Mouse (Mus musculus) adrenal gland, postnatal 14 days (tissue): ENCODE results near the gene Shisa5. TPM values are rescaled to one million over a fixed set of nuclear protein-coding genes. Genes with fewer than 3 reads are reported as not detected.
A peak's percentile ranks its signal among the peaks of the same experiment; 100 is the strongest.

Experiments used
- DNase-seq: peaks from one replicate; pipeline ENCODE4 v3.0.0; 2021; ENCODE audit warnings: mixed read lengths
- total RNA-seq: library from RNA; stranded (reverse); gene quantifications from 2 replicates; pipeline ENCODE4 v1.2.3, GENCODE M21; 2021

Shisa5 gene
- total RNA-seq, 1 experiment from 2014 or later: 95.6 TPM

DNA sequence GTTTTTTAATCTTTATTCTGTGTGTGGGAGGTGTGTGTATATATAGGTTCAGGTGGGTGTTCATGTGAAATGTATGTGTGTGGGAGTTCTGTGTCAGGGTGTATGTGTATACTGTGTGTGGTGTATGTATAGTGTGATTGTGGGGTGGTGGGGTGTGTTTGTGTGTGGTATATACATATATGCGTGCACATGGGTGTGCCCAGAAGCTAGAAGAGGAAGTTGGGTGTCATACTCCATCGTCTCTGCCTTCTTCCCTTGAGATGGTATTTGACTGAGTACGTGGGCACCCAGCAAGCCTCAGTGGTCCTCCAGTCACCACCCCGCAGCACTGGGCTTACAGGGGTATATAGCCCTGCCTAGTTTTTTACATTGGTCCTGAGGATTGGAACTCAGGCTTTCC is 16.9 kb upstream of the Shisa5 start:
- no peak for DNase-seq

DNA sequence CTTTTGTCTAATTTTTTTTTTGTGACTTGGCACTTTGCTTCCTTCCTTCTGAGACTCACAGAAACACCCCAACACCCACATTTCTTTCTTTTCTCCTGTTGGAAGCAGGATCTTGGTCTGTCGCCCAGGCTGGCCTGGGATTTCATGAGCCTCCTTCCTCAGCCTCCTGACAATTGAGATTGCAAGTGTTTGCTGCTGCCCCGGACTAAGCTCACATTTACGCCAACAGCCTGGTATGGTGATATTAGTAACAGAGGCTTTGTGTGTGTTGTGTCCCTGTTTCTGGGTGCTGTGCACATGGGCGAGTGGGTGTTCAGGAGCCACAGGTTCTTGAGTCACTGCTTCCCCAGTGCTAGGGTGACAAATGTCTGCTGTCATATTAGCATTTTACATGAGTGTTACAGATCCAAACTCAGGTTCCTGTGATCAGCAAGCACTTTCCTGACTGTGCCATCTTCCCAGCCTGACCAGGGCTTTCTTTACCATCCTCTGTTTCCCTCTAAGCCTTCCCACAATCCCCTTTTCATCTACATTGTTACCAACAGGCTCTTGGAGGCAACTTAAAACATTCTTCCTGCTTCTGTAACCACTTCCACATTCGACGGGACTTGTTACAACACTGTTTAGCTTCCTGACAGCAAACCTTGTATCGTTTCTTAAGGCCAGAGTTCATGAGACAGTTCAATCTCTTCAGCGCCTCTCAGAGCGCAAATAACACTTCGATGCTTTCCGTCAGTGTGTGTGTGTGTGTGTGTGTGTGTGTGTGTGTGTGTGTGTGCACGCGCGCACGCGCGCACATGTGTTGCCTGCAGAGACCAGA is 15.3 kb upstream of the Shisa5 start:
- DNase-seq: peak; percentile 61

DNA sequence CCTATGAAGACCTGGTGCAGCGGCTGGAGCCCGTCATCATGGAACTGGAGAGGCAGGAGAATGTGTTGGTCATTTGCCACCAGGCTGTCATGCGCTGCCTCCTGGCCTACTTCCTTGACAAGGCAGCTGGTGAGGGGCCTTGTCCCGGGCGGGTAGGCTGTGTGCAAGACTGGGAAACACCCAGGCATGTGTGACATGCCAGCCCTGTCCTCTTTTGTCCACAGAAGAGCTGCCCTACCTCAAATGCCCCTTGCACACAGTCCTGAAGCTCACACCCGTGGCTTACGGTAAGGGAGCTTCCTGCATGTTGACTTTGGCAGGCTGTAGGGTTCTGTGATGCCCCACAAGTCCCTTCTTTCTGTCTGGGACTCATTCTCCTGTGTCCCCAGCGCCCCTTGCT is 10.8 kb upstream of the Shisa5 start:
- DNase-seq: peak; percentile 44

DNA sequence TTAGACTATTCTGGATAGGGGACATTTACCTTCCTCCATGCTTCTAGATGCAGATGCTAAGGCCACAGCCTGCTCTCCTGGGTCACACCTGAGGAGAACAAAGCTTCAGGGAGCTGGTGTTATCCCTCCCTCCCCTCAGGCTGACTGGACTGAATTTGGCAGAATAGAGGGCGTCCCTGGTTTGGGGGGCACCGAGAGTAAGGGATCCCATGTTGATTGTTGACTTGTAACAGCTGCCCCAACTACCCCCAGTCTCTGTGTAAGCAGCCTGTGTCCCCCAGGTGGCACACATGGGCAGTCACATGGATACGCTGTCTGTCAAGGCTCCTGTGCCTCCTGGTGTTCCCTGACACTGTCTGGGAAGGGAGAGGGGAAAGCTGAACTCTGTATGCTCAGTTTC is 9.9 kb upstream of the Shisa5 start:
- DNase-seq: no peak

DNA sequence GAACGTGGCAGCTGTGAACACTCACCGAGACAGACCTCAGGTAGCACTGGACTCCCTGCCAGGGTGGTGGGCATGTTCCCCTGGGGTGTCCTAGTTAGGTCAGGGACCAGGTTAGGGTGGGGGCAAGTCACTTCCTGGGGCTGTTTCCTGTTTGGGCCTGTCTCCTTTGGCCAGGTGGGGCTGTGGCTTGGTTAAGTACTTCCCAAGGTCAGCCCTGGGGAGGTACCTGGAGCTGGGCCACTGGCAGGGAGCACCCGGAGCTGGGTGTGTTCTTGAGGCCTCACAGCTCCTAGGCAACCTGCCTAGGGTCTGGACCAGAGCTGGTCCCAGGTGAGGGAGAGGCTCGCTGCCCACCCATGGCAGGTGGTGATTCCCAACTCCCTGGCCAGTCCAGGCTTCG is 9.4 kb upstream of the Shisa5 start:
- no peak for DNase-seq

DNA sequence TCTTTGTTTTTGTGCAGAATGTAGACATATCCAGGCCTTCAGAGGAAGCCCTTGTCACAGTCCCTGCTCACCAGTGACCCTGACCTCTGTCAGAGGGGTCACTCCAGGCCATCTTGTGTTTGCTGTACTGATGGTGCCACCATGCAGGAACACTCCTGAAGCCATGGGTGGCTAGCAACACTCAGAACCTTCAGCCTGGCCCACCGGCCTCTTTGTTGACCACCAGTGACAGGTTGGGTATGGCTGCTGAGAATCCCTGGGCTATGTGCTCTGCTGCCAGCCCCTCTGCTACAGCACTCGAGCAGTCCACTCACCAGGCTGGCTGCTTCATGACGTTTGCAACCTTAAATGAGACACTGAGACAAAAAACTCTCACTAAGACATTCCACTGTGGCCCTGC is 8.1 kb upstream of the Shisa5 start:
- no peak for DNase-seq

DNA sequence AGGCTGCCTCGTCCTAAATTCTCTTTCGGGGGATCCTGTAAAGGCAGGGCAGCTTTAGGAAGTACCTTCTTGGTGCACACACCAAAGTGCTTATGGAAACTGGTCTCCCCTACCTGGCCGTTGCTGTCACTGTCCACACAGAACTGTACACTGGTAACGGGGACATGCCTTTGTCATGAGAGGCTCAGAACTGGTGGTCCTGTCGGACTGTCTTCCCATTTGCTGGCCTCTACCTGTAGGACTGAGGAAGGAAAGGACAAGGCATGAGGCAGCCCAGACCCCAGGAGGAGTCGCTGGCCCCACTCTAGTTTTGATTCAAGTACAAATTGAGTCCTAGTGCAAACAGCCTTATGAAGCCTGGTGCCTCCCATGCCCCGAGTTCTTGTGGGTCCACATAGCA is 7.4 kb upstream of the Shisa5 start:
- no peak for DNase-seq

DNA sequence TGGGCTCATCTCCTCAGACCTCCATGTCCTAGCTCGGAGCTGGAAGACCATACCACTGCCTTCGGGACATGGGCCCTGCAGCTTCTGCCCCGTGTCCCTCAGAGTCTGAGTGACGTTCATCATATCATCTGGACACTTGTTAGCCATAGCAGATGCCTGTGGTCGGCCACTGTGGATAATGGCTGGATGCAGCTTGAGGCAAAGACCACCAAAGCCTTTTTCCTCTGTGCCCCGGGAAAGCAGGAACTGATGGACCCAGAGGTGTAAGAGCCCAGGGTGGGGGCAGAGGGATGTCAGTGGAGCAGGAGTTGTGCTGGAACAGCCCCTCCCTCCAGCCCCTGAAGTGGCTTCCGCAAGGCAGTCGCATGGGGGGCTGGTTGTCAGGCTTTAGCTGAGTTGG is 6.7 kb upstream of the Shisa5 start:
- DNase-seq: no peak

DNA sequence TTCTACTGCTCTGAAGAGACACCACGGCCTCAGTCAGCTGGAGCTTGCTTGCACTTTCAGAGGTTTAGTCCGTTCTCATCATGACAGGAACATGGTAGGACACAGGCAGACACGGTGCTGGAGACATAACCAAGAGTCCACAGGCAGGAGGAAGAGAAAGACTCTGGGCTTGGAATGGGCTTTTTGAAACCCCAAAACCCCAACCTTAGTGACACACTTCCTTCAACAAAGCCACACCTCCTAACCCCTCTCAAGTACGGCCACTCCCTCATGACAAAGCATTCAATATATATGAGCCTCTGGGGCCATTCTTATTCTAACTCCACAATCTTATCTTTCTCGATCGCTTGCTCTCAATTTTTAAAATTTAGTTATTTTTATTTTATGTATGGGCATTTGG is 5.9 kb upstream of the Shisa5 start:
- DNase-seq: no peak

DNA sequence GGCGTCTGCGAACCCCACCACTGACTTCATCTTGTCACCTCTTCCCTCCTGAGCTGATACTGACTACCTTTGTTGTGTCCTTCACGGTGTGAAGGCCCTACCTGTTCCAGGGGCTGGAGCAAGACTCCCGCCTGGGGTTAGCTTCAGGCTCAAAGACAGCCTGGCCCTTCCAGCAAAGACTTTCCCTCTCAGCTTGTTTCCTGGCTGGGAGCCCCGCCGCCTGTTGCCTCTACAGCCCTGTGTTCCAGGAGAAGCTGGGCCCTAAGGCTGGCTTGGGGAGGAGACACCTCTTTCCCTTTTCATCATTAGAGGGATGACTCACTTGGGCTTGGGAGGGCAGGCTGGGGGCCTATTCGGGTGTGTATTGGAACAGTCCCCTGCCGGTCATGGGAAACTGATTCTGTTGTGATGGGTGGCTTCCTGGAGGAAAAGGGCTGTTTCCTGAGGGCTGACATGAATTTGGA is 568 bp downstream of the Shisa5 start:
- peak; percentile 74 for DNase-seq

DNA sequence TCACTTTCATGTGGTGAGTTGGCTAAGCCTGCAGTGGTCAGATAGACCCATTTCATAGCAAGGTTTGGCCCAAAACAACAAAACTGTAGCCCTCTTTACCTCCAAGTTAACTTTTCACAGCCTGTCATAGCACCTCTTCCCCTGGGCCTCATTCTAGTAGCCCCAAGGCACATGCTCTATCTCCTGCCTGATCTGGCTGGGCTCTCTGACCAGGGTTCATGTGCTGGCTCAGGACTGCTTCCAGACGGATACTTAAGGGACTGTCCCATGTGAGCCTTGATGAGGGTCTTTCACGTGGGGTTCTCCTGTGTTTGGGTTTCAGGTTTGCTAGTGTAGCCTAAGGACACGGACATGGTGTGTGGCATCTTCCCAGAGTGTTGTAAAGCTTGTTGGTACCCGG is 1.3 kb downstream of the Shisa5 start:
- DNase-seq: no peak

DNA sequence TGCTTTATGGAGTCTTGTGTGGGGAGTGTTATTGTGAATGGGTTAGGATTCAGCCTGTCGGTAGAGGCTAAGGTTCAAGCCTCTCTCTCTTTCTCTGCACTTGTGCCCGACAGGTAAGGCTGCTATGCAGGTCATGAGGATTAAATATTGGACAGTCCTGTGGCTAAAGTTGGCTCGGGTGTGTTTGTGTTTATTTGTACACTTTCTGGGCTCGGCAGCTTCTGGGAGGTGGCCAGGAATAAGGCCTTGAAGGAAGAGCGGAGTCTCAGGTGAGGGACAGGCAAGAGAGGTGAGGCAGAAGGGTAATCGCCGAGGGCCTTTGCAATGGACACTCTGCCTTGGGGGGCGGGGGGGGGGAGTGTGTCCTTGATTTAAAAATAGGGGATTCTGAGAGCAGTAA is 1.9 kb downstream of the Shisa5 start:
- no peak for DNase-seq

DNA sequence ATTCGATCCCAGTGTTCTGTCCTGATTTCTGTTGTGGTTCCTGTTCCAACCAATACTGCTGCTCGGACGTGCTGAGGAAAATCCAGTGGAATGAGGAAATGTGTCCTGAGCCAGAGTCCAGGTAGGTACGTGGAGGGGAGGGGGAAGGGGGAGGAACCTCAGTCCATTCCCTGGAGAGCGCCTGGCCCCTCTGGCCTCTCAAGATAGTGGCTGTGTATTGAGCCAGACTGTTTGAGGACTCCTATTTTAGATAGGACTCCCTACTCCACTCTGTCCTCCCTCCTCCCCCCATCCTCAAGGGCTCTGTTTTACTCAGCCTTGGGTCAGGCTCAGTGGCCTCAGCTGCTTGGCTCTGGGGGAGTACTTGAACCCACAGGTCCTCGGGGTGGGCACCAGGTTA is 2.5 kb downstream of the Shisa5 start:
- no peak for DNase-seq

DNA sequence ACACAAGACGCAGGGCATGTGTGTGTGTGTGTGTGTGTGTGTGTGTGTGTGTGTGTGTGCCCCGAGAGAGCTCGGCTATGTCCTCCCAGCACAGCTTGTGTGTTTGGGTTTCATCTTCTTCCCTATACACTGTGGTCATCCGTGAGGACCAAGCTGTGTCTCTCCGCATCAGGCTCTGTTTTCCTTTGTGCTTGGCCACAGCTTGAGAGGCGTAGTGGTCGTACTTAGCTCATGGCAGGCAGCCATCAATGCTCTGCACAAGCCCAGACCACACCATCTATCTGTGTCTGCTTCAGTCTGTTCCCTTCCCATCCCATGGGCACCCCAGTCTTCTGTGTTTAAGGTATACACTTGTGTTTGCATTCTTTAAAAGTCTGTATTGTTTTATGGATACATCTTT is 3.0 kb downstream of the Shisa5 start:
- no peak for DNase-seq

DNA sequence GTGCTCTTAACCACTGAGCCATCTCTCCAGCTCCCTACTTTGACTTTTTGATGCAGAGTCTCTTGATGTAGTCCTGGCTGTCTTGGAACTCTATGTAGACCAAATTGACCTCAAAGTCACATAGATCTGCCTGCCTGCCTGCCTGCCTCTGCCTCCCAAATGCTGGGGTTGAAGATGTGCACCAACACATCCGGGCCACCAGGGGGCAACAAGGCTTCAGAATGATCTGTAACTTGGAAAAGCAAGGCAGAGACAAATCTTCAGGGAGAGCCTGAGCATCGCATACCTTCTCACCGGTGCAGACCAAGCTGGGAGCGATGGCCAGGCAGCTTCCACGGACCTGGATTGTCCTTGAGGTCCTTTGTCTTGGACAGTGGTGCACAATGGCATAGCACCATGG is 7.9 kb downstream of the Shisa5 start:
- DNase-seq: peak; percentile 86

DNA sequence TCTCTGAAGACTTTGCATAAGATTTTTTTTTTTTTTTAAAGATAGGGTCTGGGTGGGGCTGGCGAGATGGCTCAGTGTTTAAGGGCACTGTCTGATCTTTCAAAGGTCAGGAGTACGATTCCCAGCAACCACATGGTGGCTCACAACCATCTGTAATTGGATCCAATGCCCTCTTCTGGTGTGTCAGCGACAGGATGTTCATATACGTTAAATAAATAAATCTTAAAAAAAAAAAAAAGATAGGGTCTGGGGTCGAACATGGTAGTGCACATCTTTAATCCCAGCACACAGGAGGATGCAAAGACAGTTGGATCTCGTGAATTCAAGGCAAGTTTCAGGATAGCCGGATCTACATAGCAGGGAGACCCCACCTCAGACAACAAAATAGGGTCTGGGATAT is 11.0 kb downstream of the Shisa5 start:
- no peak for DNase-seq

DNA sequence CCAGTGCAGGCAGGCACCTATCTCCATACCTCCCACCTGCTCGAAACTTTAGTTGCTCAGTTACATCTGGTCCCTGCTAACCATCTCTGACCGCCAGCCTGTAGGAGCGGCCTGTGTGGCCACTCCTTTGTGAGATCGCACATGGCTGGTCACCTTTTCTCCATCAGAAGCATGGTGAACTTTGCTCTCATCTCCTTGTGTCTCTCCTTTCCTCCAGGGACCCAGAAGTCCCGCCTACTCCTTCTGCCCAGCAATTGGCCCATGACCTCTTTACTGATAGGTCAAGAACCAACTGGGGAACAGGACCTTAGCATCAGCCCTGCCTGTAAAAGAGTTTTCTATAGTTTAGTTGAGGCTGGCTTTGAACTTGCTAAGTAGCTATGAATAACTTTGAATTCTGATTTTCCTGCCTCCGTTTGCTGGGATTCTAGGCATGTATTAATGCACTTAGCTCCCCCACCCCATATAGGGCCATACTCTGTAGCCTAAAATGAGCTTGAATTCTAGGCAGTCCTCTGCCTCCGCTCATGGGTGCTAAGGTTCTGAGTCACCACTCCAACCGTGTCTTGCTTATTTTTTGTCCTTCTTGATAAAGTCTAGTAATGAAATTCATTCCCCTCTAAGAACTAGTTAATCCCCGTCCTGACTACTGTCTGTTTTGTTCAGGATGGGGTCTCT is 11.8 kb downstream of the Shisa5 start:
- DNase-seq: no peak

DNA sequence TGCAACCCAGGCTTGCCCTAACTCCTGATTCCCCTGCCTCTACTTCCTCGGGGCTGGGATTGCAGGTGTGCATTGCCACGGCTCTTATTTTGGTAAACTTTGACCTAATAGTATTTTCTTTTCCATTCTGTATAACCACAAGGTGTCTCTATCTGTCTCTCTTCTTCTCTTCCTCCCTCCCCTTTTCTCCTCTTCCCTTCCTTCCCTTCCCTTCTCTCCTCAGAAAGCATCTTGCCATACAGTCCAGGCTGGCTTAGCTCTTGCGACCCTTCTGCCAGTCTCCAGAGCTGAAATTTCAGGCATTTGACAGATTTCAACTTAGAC is 12.3 kb downstream of the Shisa5 start:
- DNase-seq: no peak

DNA sequence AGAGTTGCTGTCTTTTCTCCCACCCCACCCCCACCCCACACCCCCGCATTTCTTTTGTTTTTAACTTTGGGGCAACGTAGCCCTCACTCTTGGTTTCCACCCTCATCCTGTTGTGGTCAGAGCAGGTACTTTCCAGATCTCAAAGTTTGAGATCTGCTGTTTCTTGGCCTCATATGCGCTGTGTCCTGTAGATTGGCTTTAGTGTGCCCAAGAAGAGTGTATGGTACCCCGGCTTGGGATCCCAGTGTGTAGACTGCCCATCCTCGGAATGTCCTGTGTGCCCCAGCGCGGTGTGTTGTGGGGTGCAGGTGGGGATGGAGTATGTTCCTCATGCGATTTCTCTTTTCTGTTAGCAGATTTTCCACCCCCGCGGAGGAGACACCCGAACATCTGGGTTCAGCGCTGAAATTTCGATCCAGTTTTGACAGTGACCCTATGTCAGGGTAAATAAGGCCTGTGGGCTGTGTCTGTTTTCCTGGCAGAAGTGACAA is 12.7 kb downstream of the Shisa5 start:
- DNase-seq: no peak

DNA sequence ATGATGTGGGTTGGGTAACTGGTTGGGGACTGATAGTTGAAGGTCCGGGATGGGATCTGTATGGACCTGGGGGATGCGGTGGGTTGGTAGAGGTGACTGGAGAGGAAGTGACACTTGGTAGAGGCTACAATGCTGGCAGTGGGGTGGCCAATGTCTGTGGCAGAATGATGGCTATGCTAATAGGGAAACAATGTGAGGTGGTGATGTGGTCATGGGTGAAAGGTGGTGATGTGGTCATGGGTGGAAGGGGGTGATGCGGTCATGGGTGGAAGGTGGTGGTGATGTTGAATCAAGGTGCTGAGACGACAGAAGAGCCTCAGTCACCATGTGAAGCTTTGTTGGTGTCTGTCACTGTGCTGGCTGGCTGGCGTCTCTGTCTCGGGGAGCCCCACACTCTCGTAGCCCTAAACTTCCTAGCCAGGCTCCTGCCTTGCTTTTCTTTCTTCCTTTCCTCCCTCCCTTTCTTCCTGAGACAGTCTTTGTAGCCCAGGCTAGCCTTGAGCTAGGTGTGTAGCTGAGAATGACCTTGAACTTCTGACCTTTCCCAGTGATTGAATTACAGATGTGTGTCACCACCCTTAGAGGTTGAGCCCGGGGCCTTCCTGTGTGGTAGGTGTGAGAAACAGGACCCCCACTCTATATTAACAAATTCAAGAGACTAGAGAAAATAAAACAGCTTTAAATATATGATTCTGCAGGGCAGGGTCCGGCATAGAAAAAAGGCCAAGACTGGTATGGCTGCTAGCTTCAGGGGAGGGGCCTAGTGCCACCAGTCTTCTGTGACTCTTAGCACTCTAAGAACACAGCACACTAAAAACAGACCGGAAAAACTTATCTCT is 13.5 kb downstream of the Shisa5 start:
- DNase-seq: no peak

DNA sequence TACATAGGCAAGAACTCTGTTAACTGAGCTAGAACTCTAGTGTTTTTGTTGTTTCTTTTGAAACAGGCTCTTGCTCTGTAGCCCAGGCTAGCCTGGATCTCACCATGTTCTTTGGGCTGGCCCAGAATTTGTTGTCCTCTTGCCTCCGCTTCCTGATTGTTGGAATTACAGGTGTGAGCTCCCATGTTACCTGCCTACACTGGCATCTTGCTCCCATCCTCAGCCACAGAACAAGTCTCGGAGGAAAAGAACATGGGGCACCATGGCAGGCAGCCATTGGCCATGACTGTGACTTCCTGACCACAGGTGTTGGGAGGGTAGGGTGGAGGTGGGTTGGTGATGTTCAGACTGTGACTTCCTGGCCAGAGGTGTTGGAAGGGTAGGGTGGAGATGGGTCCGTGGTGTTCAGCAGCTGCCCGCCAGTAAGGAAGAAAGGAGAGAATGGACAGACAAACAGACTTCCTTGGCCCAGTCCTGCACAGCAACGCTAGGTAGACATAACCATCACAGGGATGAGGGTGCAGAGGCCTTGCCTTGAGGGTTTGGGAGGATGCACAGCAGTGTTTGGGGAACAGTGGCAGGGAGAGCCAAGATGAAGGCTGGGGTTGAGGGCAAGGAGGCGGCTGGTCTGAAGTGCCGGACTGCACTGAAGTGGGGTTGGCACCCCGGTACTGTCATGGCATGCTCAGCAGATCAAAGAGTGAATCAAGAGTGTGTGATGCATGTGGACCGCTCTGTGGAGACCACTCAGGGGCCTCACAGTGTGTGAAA is 14.3 kb downstream of the Shisa5 start:
- DNase-seq: no peak

DNA sequence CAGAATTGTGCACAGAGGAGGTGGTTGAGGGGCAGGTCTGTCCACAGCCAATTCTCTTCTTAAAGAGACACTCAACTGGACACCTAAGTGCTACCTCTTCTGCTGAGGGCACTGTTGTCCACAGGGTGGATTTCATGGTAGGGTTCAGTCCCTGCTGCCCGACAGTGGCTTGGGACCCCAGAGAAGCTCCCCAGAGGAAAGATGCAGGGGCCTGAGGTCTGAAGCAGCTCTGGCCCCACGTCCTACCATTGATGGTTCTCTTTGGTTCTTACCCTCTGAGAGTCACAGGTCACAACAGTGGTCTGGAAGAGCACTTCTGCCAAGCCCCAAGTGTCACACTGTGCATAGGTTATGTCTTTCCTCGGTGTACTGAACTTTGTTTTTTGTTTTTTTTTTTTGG is 15.0 kb downstream of the Shisa5 start:
- no peak for DNase-seq
